Mouse (Mus musculus): Measurements from ENCODE around the gene Fntb. TPM values are rescaled to one million over a fixed set of nuclear protein-coding genes. Genes with fewer than 3 reads are reported as not detected.

The Fntb gene
- total RNA-seq, 4 experiments from 2014 or later: 12.8 to 16.1 (median 14.9) TPM

DNA sequence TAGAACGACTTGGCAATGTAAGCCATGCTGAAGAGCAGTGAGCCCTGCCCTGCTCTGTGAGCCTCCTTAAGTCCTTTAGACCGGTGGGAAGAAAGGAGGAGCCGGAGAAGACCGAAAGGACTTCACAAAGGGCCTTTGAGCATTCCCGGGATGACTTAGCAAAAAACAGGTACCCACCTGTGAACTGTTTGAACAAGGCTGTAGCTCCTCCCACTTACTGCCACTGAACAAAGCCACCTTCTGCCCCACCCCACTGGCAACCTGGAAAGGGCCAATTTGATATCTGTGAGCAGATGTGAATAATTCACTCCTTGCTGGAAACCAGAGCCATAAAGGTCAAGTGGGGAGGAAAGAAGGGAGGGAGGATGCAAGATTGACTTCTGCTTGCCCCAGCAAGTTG lies 30.0 kb downstream of the Fntb start, which contains the start of gene Gpx2:
Gpx2 (minus strand) TSS at position 205 of the 400 bp plus-strand sequence.
- DNase-seq (ENCODE audit: low spot score): no peak

DNA sequence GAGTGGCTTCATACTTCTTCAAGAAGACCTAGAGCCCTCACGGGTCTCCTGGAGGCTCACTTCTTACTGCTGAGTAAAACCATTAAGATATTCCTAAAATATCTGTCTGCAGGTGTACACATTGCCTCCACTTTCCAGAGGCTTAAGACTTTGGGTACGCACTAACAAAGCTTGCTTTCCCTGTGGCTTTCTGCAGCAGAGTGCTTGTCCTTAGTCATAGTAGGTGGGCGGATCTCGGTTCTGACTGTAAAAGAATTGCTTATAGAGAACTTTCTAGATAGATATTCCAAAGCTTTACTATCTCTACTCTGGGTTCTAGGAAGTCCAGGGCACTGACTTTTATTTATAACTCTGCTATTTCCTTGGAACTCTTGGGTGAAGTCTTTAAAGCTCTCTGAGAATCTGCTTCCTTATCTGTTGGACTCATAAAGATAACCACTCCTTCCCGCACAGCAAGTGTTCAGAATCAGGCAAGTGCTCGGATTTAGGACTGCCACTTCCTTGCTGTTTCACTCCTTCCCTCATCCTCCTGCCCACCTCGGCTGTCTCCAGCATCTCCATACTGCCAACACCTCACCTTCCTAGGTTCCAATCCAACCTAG lies 31.6 kb downstream of the Fntb start:
- no peak for DNase-seq (ENCODE audit: low spot score)

DNA sequence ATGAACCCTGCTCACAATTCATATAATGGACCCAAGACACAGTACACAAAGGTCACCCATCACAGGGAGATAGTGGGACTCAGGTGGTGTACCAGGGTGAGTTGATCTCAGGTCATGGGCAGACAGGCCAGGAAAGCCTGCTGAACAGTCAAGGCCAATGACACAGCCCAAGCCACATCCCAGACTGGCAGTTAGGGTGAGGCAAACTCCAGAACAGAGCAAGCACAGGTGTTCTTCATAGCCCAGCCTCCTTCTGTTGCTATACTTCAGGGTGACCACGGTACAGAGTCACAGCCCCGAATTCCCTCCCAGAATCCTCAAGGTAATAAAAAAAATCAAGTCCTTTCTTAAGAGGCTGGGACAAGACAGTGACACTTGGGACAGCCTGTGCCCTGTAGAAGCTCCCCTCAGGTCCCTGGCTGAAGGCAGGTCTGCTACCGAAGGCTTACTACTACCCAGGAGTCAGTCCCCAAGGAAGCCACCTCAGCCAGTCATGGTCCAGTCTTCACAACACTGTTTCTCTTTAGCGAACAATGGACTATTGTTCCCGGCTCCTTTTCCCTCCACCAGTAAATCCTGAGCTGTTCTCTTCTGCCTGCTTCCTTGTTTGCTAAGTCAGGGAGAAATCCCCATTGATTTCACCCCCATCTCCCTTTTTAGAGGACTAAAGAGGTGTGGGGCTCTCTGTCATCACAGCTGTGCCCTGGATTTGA lies 32.8 kb downstream of the Fntb start:
- no peak for DNase-seq (ENCODE audit: low spot score)

DNA sequence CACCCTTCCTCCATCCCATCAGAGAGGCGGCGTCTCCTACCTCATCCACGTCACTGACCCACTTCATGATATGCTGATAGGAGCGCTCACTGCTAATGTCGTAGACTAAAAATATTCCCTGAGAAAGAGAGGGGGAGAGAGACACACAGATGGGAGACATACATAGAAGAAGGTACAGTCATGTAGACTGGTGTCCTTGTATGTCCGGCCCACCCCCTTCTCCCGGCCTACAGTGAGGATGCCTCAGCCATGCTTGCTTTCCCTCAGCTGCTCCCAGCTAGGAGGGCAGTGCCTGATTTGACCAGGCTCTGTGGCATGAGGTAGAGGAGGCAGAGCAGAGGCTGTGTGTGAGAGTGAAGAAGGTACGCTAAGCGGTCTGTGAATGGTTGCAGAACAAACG lies 37.6 kb downstream of the Fntb start:
- no peak for DNase-seq (ENCODE audit: low spot score)

DNA sequence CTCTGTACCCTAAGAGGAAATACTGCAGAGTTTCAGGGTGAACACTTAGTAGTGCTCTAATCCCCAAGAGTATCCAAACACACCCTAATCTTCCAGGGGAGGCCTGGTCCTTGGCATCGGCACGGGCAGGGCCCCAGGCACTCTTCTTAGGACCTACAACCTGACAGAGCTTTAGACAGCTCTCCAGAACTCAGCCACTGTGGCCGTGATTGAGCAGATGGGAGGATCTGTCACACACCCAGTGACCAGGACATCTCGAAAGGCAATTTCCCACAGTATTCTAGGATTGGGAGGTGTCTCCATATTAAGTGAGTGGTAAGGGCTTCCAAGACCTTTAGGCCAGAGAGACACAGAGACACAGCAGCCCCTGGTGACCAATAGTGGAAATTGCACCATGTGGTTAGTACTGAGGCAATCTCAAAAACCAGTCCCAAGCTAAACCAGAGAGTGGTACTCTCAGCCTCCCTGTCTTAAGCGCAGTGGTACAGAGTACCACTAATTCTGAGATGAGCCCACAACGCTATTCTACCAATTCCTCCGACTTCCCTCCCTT lies 38.4 kb downstream of the Fntb start:
- peak; percentile 40 for DNase-seq (ENCODE audit: low spot score)

DNA sequence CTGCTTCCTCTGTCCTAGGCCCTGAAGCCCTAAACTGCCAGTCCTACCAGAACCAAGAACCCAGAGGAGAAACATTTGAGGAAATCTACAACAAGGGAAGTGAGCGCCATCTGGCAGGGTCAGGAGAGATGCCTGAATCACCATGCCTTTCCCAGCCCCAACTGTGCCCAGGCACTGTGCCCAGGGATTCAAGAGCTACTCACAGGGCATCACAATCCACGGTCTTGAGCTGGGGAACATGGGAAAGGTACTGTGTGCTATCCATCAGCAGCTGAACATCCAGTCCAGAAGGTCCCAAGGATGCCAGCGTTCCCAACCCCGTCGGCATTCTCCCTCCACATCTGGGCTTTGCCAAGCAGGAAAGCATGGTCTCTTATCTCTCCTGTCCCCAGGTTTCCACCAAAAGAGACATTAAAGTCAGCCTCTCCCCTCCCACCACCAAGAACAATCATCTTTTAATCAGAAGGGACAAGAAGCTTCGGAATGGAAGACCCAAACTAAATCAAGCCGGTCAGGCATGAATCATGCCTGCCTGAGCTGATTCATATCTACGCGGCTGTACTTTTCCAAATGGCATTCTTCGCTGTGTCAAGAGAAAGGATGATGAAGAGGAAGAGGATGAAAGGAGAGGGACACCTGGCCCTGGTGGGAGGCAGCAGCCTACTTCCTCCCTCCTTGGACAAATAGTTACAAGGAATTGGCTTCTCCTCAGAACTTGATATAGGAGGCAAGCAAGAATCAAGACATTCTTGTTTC lies 39.8 kb downstream of the Fntb start:
- no peak for DNase-seq (ENCODE audit: low spot score)

DNA sequence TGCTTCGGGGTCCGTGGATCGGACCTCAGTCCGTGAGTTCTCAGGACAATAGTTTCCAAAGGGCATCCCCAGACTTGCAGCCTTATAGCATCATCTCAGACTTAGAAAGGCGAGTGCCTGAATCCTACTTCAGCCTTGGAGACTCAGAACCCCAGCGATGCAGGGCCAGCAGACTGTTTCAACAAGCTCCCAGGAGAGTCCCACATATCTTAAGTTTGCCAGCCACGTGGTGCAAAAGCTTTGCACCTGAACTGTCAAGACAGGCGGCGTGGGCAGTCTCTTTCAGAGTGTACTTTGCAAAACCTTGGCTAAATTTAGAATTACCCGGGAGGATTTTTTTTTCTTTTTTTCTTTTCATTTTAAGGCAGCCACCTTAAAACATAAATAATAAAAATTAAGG lies 42.4 kb downstream of the Fntb start:
- DNase-seq (ENCODE audit: low spot score): no peak

DNA sequence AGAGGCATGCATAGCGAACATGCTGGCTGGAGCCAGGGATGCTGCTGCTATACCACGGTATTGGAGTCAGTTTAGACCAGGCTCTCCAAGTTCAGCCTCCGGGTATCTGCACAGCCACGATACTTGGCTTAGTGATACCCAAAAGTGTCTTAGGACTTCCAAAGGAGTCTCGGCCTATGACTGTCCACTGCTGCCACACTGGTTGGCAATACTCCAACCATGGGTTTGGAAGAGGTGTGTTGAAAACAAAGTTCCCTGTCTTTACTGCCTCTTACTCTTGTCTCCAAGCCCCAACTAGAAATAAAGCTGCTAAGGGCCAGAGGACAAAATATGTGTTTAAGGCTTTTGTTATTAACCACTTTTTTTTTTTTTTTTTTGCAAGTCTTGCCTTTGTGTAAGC lies 45.1 kb downstream of the Fntb start:
- no peak for DNase-seq (ENCODE audit: low spot score)

DNA sequence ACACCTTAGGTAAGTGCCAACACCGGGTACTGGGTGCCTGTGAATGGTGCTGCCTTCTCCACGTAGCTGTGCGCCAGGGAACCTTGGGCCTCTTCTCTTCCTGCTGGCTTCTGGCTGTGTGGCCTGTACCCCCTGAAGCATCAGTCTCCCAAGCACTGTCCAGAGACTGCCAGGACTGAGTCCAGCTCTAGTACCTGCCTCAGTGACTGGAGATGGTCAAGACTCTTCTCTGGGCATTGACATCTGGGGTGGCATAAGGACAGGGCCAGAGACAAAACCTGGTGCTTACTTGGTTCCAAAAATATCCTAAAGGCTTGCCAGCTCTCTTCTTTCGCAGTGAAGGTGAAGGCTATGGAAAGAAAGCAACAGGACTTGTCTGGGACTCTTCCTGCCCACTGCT lies 45.6 kb downstream of the Fntb start:
- no peak for DNase-seq (ENCODE audit: low spot score)

DNA sequence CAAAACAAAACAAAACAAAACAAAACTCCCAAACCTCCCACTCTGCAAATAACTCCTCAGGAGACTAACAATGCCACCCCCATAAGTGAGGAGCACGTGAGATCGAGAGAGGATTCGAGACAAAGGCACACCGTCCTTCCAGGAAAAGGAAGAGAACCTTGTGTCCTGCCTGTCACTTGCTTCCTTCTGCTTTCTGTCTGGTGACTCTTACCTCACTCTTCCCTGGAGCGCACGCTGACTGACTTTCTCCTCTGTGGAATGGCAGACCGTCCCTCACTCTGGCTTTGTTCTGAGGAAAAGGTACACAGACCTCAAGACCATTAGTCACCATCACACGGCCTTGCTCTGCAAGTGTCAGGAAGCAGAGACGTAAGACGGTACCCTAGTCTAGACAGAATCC lies 48.2 kb downstream of the Fntb start:
- DNase-seq (ENCODE audit: low spot score): no peak

DNA sequence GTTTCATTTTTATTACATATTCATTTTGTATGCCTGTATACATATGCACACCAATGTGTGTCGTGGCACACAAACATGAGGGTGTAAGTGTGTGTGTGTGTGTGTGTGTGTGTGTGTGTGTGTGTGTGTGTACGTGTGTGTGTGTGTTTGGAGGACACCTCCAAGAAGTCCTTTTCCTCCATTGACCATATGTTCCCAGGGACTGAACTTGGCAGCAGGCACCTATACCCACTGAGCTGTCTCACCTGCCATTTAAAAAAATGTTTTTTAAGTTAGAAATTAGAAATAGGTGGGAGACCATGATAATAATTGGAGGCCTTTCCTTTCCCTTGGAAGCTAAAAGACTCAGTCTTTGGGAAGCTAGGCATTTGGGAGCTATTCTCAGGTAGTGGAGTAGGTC lies 48.7 kb downstream of the Fntb start:
- DNase-seq (ENCODE audit: low spot score): no peak

DNA sequence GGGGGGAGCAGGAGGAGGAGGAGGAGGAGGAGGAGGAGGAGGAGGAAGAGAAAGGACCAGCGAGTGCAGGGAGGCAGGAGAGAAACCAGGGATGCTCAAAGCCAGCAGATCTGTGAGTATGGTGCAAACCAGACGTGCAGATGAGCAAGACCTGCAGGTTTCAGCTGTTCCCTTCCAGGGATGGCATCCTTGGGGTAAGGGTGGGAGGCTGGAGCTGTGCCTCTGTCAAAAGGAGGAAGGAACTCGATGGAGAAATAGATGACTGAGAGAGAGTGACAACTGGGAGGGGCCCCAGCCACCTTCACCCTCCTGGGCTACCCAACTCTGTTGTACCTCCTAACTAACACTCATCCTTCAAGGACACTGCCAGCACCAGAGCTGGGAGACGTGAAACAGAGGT lies 51.3 kb downstream of the Fntb start:
- DNase-seq (ENCODE audit: low spot score): no peak

DNA sequence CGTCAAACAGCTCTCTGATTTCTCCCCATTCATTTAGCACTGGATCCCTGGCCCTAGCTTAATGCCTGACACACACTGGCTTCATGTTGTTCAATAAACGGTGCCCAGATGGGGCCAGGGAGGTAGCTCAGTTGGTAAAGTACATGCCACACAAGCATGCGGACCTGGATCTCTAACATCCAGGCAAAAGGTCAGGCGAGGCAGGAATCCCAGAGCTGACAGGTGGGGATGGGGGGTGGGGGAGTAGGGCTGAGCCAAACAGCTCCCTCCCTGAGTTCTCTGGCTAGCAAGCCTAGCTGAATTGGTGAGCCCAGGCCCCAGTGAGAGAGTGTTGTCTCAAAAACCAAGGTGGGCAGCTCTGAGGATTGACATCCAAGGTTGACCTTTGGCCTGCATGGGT lies 51.8 kb downstream of the Fntb start:
- DNase-seq (ENCODE audit: low spot score): no peak

DNA sequence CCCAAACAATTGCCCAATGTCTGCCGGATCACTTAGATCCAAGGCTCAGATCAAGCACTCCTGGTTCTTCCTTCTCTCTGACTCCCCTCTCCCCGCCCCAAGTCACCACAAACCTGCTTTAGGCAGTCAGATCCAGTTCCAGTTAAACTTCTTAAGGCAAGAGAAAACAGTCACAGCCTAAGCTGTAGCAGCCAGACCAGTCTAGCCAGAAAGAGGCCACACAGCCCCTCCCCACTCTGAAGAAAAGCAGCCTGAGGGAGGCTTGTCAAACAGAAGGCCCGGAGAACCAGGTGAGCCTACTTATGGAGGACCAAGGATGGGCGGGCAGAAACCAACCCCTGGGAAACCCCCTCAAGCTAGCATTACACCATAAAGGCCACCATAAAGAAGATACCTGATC lies 52.7 kb downstream of the Fntb start:
- DNase-seq (ENCODE audit: low spot score): no peak

DNA sequence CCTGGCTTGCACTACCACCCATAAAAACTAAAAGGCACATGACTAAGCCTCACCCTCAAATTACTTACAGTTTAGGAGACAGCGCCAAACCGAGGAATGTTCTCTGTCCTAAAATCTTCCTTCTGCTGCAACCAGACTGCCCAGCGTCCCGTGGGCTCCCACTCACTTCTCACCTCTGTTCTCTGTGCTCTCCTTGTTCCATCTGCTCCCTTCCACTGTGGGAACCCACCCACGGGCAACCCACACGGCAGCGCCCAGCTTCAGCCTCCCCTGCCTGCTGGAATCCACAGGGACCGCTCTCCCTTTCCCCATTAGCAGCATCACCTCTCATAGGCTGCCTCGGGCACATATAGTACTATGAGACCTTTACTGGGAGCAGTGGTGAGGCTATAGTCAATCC lies 53.5 kb downstream of the Fntb start:
- no peak for DNase-seq (ENCODE audit: low spot score)

DNA sequence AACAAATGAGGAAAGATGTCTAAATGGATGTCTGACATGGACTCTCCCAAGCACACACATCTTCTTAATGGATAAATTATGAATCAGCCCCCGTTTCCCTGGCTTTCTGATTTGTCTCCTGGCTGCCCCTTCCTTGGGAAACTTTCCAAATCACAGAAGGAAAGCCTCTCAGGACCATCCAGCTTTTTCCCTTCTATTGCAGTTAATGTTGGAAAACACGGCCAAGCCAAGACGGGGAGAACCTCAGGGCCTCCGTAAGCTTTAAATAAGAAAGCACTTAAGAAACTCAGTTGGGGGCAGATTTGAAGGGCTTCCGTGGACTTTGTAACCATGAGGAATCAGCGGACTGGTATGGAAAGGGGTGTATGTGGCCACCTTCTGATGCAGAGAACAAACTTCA lies 54.4 kb downstream of the Fntb start:
- DNase-seq (ENCODE audit: low spot score): no peak

DNA sequence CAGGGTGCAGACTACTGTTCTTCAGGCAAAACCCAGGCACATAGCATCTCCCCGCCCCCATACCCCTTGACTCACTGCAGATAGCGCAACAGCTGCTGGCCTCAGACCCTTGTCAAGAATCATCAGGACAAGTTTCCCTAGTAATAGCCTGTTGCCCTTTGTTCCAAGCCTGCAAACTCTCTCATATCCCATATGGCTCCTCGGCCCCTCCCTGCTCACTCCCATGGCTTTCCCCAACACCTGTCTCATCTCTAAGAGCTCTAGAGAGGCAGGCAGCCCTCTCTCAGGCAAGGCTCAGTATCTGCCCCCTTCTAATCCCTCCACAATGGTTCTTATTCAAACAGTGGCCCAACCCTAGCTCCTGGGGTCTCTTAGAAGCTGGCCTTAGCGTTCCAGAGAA lies 55.2 kb downstream of the Fntb start:
- no peak for DNase-seq (ENCODE audit: low spot score)

DNA sequence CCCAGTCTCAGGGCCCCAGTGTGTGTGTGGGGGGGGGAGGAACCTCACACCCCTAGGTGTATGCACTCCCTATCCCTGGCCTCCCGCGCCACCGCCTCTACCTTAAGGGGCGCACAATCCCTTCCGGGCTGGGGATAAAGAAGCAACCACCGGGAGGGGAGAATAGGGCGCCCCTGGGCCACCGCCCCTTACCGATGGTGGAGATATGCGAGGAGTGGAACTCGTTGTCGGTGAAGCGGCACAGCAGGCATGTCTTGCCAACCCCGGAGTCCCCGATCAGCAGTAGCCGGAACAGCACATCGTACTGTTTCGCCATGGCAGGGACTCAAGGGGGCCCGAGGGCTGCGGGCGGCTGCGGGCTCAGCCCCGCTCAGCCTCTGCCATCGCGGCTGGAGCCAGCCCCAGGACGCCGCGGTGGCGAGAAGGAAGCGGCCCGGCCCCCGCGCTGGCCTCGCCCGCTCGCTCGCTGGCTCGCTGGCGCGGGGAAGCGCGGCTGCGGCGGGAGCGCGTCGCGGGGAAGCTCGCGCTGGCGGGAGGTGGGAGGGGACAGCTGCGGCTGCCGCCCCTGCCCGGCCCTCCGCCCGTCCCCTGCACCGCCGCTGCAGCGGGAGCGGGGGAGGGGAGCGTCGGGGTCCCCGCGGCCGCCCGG lies 56.7 kb downstream of the Fntb start:
- DNase-seq (ENCODE audit: low spot score): no peak

DNA sequence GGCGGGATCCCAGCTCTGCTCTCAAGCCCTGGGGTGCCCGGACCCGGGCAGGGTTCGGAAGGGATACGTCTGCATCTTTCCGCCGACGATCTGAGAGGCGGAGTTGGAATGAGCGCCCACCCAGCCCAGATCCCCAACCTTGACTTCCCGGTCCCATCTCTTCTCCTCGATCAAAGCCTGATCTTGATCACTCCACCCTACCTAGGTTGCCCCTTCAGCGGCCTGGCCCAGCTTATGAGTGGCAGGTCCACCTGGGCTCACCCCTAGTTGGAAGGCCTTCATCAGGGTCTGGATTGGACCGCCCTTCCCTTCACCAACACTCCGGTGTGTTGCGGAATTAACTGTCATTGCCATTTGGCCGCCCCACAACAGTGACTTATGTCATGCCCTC lies 57.3 kb downstream of the Fntb start, which contains the start of gene Rab15:
Rab15 (minus strand) TSS at position 258 of the 391 bp plus-strand sequence.
- DNase-seq (ENCODE audit: low spot score): no peak

DNA sequence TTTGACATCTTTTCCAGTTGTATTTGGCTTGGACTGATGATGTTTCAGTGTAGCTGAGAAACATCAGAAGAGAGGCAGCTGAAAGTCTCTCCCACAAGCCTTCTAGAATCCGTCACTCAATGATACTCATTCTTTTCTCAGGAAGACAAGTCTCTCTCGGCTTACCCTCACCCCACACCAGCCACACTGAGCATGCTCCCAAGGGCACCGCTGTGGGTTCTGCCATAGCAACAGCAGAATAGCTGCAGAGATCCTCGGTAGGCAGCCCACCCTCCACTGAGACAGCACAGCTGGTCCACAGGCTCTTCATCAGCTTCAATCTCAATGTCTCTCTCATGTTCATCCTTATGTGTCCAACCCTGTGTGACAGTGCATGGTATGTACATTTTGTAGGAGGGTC lies 59.9 kb downstream of the Fntb start:
- DNase-seq (ENCODE audit: low spot score): no peak

DNA sequence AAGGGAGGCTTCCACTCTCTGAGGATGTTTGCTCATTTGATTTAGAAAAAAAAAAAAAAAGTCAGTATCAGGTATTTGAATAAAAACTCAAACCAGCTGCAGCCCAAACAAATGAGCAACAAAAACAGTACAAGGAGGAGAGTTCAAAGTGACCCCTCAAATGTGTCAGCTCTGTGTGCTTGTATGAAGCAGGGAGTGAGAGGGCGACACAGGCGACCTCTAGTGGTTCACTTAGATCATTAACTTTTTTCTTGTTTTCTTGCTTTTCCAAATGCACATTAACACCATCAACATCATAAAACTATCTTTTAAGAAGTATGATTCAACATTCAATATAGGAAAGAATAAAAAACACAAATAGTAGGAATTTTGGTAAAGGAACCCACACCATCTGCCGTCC lies 67.3 kb downstream of the Fntb start:
- peak; percentile 15 for DNase-seq (ENCODE audit: low spot score)

Measured in heart, adult 8-10 months (tissue).